Mouse (Mus musculus) liver, embryonic 14.5 days (tissue): ENCODE measurements around the gene Psma6.

Experiments used
- CTCF ChIP-seq: IDR thresholded peaks from 2 replicates; pipeline ENCODE4 v1.5.1; 2016; ENCODE audit warnings: antibody characterized with exemption, low read depth, control low read depth
- EP300 ChIP-seq: IDR thresholded peaks from 2 replicates; pipeline ENCODE4 v1.6.1; 2016; ENCODE audit warnings: antibody characterized with exemption, low read depth

DNA sequence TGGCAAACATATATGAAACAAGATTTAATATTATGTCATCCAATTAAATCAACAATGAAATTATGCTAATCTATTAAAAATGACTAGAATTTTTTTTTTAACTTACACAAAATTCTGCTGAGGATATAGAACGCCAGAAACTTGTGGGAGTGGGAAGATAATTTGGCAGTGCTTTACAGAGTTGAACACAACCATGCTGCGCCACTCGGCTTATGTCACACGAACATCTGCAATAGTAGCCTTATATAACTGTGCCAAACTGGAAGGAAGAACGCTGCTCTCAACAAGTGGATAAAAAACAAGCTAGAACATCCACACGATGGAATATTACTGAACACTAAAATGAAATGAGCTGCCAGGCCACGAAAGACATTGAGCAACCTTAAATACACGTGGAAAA lies 45.2 kb downstream of the Psma6 start:
- no peak for TF ChIP-seq CTCF
- no peak for TF ChIP-seq EP300
